Mouse (Mus musculus) midbrain, postnatal 0 days (tissue): ENCODE results near the gene Prr5. TPM values are rescaled to one million over a fixed set of nuclear protein-coding genes. Genes with fewer than 3 reads are reported as not detected.

Experiments
- ATAC-seq: fragments of 200-750 bp; cut with Nextera tagmentation; 2 replicates; pipeline ENCODE4 v1.8.0; 2017; ENCODE audit warnings: moderate number of reproducible peaks, mild to moderate bottlenecking, moderate TSS enrichment, moderate library complexity; ENCODE audit not compliant: low FRiP score
- DNase-seq: peaks from one replicate; pipeline ENCODE4 v3.0.0-alpha.2; 2015; ENCODE audit warnings: low spot score
- H3K27ac ChIP-seq: fragments of 300-500 bp; sonication (generic); 2 replicates; pipeline ENCODE4 v1.5.1; 2014; ENCODE audit warnings: low read depth, mild to moderate bottlenecking, low read length, mixed read lengths
- H3K27me3 ChIP-seq: fragments of 300-500 bp; sonication (generic); 2 replicates; pipeline ENCODE4 v1.6.1; 2014; ENCODE audit warnings: low read length, control low read depth, mixed read lengths; ENCODE audit not compliant: insufficient read depth
- H3K36me3 ChIP-seq: fragments of 300-500 bp; sonication (generic); 2 replicates; pipeline ENCODE4 v1.6.1; 2014; ENCODE audit warnings: low read length, control low read depth, mixed read lengths; ENCODE audit not compliant: insufficient read depth
- H3K4me1 ChIP-seq: fragments of 300-500 bp; sonication (generic); 2 replicates; pipeline ENCODE4 v1.6.1; 2014; ENCODE audit warnings: mild to moderate bottlenecking, control low read depth, antibody characterized with exemption, low read length, mixed read lengths; ENCODE audit not compliant: insufficient read depth
- H3K4me2 ChIP-seq: fragments of 300-500 bp; sonication (generic); 2 replicates; pipeline ENCODE4 v1.6.1; 2014; ENCODE audit warnings: low read depth, mild to moderate bottlenecking, low read length, mixed read lengths; ENCODE audit not compliant: poor library complexity, severe bottlenecking
- H3K4me3 ChIP-seq: fragments of 300-500 bp; sonication (generic); 2 replicates; pipeline ENCODE4 v1.5.1; 2014; ENCODE audit warnings: low read depth, mild to moderate bottlenecking, low read length, moderate library complexity
- H3K9ac ChIP-seq: fragments of 300-500 bp; sonication (generic); replicated peaks from 2 replicates; pipeline ENCODE4 v1.6.1; 2014; ENCODE audit warnings: mild to moderate bottlenecking, low read length, moderate library complexity, mixed read lengths; ENCODE audit not compliant: poor library complexity, severe bottlenecking
- H3K9me3 ChIP-seq: fragments of 300-500 bp; sonication (generic); 2 replicates; pipeline ENCODE4 v1.6.1; 2016; ENCODE audit warnings: low read length, control low read depth
- CTCF ChIP-seq: IDR thresholded peaks from 2 replicates; pipeline ENCODE4 v1.5.1; 2016; ENCODE audit warnings: antibody characterized with exemption, mild to moderate bottlenecking
- WGBS: fragments of 180-500 bp; shearing (Covaris S2); extraction: QIAGEN DNeasy Blood & Tissue Kit; methylation state at CpG from one replicate; pipeline ENCODE4 v1.1.7; 2014; 5-methylcytosine and 5-hydroxymethylcytosine counted together
- polyA plus RNA-seq: library from polyadenylated mRNA; unstranded; fragments of >200 nt; fragmentation: Nextera tagmentation; extraction: Ambion mirVana; gene quantifications from 2 replicates; pipeline ENCODE4 v1.2.1, GENCODE M21; 2015
- total RNA-seq: library from RNA; depleted of rRNA; stranded (reverse); fragments of >200 nt; gene quantifications from 2 replicates; pipeline ENCODE4 v1.2.3, GENCODE M21; 2014

Gene Prr5
- total and polyA plus RNA-seq, 2 experiments from 2014 or later = 33.4 to 37.8 TPM

DNA sequence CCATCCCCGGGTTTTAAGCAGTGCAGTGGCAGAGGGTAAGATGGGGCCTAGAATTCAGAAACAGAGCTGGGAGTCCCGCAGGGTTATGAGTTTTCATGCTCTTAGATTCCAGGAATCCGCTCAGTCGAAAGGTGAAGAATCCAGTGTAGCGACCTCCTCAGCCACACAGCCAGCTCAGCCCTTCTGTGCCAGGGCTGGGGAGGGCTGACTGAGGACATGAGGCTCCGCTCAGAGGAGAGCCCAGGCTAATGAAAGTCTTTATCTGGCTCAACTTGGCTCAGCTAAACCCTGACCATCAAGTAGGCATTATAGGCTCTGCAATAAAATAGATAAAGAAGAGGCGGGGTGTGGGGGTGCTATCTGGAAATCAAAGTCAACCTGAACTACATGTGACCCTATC, 16.3 kb upstream of the Prr5 start:
- H3K27ac ChIP-seq = no peak overlapping the region
- DNase-seq = no peak
- H3K4me2 ChIP-seq = no peak overlapping the region
- H3K27me3 ChIP-seq = peaks cover 3% of the 10 kb centered on the region; the same call in 1 of the 2 replicates
- no peak overlapping the region for H3K9ac ChIP-seq
- no peak overlapping the region for H3K4me3 ChIP-seq
- peaks cover 9% of the 10 kb centered on the region; the same call in 1 of the 2 replicates for H3K36me3 ChIP-seq
- no peak for ATAC-seq
- peaks cover 9% of the 10 kb centered on the region for H3K4me1 ChIP-seq
- 95% methylated on average over 7 of the region's 7 CpGs for WGBS
- no peak for TF ChIP-seq CTCF
- no peaks in the 10 kb centered on the region for H3K9me3 ChIP-seq

DNA sequence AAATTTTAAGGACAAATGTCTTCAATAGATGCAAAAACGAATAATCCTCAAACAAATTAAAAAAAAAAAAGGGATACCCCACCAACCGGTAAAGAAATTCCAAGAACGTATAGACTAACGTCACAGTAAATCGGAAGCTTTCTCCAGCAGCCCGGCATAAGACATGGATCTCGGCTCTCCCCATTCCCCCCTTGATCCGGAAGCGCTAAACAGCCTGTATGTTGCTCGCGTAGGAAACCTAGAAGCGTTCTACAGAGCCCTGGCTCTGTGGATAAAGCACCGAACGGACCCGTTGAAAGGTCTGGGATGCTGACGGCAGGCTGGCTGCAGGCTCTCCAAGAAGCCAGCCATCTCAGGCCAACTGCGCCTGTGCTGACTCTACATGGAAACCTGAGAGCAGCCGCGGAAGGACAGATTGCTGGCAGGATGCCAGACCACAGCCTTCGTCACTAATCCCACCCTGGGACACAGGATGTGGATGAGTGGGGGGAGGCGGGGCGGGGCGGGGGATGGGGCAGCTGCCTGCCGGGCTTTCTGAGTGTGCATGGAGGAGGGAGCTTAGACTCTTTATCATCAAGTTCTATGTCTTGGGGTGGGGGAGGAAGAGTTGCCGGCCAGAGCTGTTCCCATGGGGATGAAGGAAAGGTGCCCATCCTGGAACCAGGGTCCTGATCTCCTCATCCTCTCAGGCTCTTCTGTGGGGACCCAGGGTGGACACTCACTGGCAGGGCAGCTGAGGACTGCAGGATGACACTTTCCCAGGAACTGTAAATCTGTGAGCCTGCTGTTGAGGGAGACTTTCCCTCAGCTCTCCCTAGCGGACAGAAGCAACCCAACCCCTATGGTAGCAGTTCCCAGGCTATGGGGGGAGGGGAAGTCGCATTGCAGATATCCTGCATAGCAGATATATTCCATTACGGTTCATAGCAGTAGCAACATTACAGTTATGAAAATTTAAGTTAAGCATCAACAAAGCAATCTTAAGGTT, 15.1 kb upstream of the Prr5 start:
- H3K27ac ChIP-seq = peak overlapping the region; percentile 88
- H3K4me1 ChIP-seq = peaks cover 9% of the 10 kb centered on the region
- WGBS = 2% methylated on average over 28 of the region's 28 CpGs
- H3K27me3 ChIP-seq = peaks cover 3% of the 10 kb centered on the region; the same call in 1 of the 2 replicates
- H3K4me3 ChIP-seq = peak overlapping the region; percentile 33
- peak overlapping the region; percentile 48 for H3K9ac ChIP-seq
- peak; percentile 54 for TF ChIP-seq CTCF
- peak overlapping the region; percentile 57 for H3K4me2 ChIP-seq
- ATAC-seq (peak; percentile 83), DNase-seq (peak; percentile 96)
- H3K36me3 ChIP-seq = peaks cover 9% of the 10 kb centered on the region; the same call in 1 of the 2 replicates
- no peaks in the 10 kb centered on the region for H3K9me3 ChIP-seq

DNA sequence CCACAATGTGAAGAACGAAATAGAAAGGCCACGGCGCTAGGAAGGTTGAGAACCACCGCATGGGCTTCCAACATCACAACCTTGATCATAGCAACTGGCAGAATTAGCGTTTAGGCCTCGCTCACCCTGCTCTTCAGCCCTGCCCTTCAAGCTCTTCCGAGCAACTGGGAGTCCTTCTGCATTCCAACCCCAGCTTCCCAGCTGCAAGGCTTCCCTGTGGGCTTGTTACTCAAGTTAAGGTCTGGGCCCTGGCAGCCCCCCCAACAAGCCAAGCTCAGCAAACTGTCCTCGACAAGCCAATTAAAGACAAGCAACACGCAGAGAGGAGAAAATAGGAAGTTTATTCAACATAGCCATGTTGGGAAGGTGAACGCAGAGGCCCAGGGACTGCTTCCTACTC, 14.4 kb upstream of the Prr5 start:
- H3K9me3 ChIP-seq = no peaks in the 10 kb centered on the region
- 0 out of 2 replicates have a peak overlapping the region, but pooled peaks have one; percentile 57 for H3K4me2 ChIP-seq
- H3K4me1 ChIP-seq = peaks cover 9% of the 10 kb centered on the region
- no peak overlapping the region for H3K9ac ChIP-seq
- no peak overlapping the region for H3K4me3 ChIP-seq
- no peak for TF ChIP-seq CTCF
- 48% methylated on average over 10 of the region's 10 CpGs for WGBS
- H3K36me3 ChIP-seq = peaks cover 9% of the 10 kb centered on the region; the same call in 1 of the 2 replicates
- H3K27ac ChIP-seq = peak overlapping the region; percentile 88
- DNase-seq = no peak
- ATAC-seq = no peak
- H3K27me3 ChIP-seq = peaks cover 3% of the 10 kb centered on the region; the same call in 1 of the 2 replicates

DNA sequence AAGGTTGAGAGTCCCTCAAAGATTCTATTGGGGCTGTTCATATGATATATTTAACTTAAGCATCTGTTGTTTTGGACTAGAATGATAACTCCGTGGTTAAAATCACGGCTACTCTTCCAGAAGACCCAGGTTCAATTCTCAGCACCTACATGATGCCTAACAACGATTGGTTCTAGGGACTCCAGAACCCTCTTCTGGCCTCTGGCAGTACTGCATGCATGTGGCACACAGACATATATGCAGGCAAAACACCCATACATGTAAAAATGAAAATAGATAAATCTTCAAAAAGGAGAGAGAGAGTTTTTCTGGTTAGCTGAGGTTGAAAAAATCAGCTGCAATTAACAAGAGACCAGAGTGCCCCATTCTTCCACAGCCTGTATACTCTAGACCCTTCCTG, 12.7 kb upstream of the Prr5 start:
- Histone ChIP-seq H3K4me3 (no peak overlapping the region), H3K4me2 (no peak overlapping the region), H3K27me3 (peaks cover 3% of the 10 kb centered on the region; the same call in 1 of the 2 replicates), H3K27ac (no peak overlapping the region), H3K9ac (no peak overlapping the region), H3K9me3 (no peaks in the 10 kb centered on the region), H3K36me3 (peaks cover 9% of the 10 kb centered on the region; the same call in 1 of the 2 replicates), H3K4me1 (peaks cover 9% of the 10 kb centered on the region)
- no peak for ATAC-seq
- WGBS = 96% methylated on average over 3 of the region's 3 CpGs
- TF ChIP-seq CTCF = peak; percentile 46
- DNase-seq = no peak

DNA sequence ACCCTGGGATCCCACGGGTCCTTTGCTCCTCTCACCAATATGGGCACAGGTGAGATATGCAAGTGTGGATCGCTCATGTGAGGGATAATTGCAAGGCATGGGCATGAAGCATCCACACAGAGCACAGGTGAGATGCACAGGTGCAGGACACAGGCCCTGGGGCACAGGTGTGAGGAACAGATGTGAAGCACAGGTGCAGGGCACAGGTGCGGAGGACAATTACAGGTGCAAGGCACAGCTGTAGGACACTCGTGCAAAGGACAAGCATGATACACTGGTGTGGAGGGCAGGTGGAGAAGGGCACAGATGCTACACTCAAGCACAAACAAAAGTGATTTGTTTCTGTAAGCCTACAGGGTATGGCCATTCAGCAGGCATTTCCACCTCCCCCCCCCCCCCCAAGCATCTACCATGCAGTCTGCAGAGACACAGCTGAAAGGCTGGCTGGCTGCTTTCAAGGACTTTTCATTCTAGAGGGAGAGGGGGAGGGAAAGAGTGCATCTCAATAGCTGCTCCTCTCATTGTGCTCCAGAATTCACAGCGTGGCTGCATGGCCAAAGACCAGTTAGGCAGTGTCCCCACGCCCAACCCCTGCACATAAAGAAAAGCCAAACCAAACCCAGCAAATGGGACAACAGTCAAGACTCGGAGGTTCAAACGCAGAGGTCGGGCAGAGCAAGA, 11.9 kb upstream of the Prr5 start:
- Histone ChIP-seq H3K4me2 (no peak overlapping the region), H3K4me3 (no peak overlapping the region), H3K4me1 (peaks cover 9% of the 10 kb centered on the region), H3K36me3 (peaks cover 9% of the 10 kb centered on the region; the same call in 1 of the 2 replicates), H3K9ac (no peak overlapping the region), H3K27me3 (peaks cover 3% of the 10 kb centered on the region; the same call in 1 of the 2 replicates), H3K27ac (no peak overlapping the region), H3K9me3 (no peaks in the 10 kb centered on the region)
- no peak for TF ChIP-seq CTCF
- ATAC-seq = no peak
- peak; percentile 57 for DNase-seq
- 39% methylated on average over 9 of the region's 9 CpGs for WGBS
